Mouse (Mus musculus): Measurements from ENCODE around the gene Sh2d5. TPM values are rescaled to one million over a fixed set of nuclear protein-coding genes. Genes with fewer than 3 reads are reported as not detected.

The Sh2d5 gene
- polyA plus RNA-seq, 1 experiment = 4.7 TPM

- TF ChIP-seq POLR2A (IDR thresholded peaks at IDR 0.05; ENCODE audit: insufficient read depth, low read length) (no peak), EP300 (IDR thresholded peaks at IDR 0.05; ENCODE audit: insufficient read depth, low read depth, low read length) (no peak), CTCF (IDR thresholded peaks at IDR 0.05; ENCODE audit: low read depth, low read length) (no peak)
- no peaks in the 10 kb centered on the region; the same call in 1 of the 2 replicates for H3K27me3 ChIP-seq (ENCODE audit: control insufficient read depth, insufficient read depth, low read length, poor library complexity, severe bottlenecking)
Observed at GRCm38 (mm10) chr4:138257116-138257687, 7.0 kb downstream of the Sh2d5 start.

GRCm38 (mm10) chr4:138258663-138259062, 8.5 kb downstream of the Sh2d5 start:
- Histone ChIP-seq H3K4me3 (ENCODE audit: low read depth, low read length) (no peak overlapping the region), H3K36me3 (ENCODE audit: control insufficient read depth, insufficient read depth, low read length, poor library complexity, severe bottlenecking) (no peaks in the 10 kb centered on the region), H3K9ac (ENCODE audit: low read depth, poor library complexity, severe bottlenecking) (no peak overlapping the region), H3K27ac (ENCODE audit: insufficient read depth, low read length) (no peak overlapping the region), H3K27me3 (ENCODE audit: control insufficient read depth, insufficient read depth, low read length, poor library complexity, severe bottlenecking) (no peaks in the 10 kb centered on the region; the same call in 1 of the 2 replicates), H3K9me3 (replicated peaks; ENCODE audit: control insufficient read depth, insufficient read depth, low read length, poor library complexity, severe bottlenecking) (no peaks in the 10 kb centered on the region), H3K4me1 (ENCODE audit: control insufficient read depth, insufficient read depth, low read length) (no peaks in the 10 kb centered on the region)
- no peak for TF ChIP-seq EP300 (IDR thresholded peaks at IDR 0.05; ENCODE audit: insufficient read depth, low read depth, low read length)
- no peak for TF ChIP-seq CTCF (IDR thresholded peaks at IDR 0.05; ENCODE audit: low read depth, low read length)
- TF ChIP-seq POLR2A (IDR thresholded peaks at IDR 0.05; ENCODE audit: insufficient read depth, low read length) = no peak

More at GRCm38 (mm10) chr4:138257116-138257687, 7.0 kb downstream of the Sh2d5 start:
- no peak overlapping the region for H3K27ac ChIP-seq (ENCODE audit: insufficient read depth, low read length)
- H3K36me3 ChIP-seq (ENCODE audit: control insufficient read depth, insufficient read depth, low read length, poor library complexity, severe bottlenecking) = no peaks in the 10 kb centered on the region
- no peak overlapping the region for H3K4me3 ChIP-seq (ENCODE audit: low read depth, low read length)
- peaks cover 6% of the 10 kb centered on the region for H3K4me1 ChIP-seq (ENCODE audit: control insufficient read depth, insufficient read depth, low read length)
- no peaks in the 10 kb centered on the region for H3K9me3 ChIP-seq (replicated peaks; ENCODE audit: control insufficient read depth, insufficient read depth, low read length, poor library complexity, severe bottlenecking)
- H3K9ac ChIP-seq (ENCODE audit: low read depth, poor library complexity, severe bottlenecking) = no peak overlapping the region

GRCm38 (mm10) chr4:138259482-138259881, 9.3 kb downstream of the Sh2d5 start:
- Histone ChIP-seq H3K4me1 (ENCODE audit: control insufficient read depth, insufficient read depth, low read length) (no peaks in the 10 kb centered on the region), H3K36me3 (ENCODE audit: control insufficient read depth, insufficient read depth, low read length, poor library complexity, severe bottlenecking) (no peaks in the 10 kb centered on the region), H3K9me3 (replicated peaks; ENCODE audit: control insufficient read depth, insufficient read depth, low read length, poor library complexity, severe bottlenecking) (no peaks in the 10 kb centered on the region), H3K27ac (ENCODE audit: insufficient read depth, low read length) (no peak overlapping the region), H3K4me3 (ENCODE audit: low read depth, low read length) (no peak overlapping the region), H3K9ac (ENCODE audit: low read depth, poor library complexity, severe bottlenecking) (no peak overlapping the region), H3K27me3 (ENCODE audit: control insufficient read depth, insufficient read depth, low read length, poor library complexity, severe bottlenecking) (no peaks in the 10 kb centered on the region; the same call in 1 of the 2 replicates)
- no peak for TF ChIP-seq CTCF (IDR thresholded peaks at IDR 0.05; ENCODE audit: low read depth, low read length)
- no peak for TF ChIP-seq EP300 (IDR thresholded peaks at IDR 0.05; ENCODE audit: insufficient read depth, low read depth, low read length)
- TF ChIP-seq POLR2A (IDR thresholded peaks at IDR 0.05; ENCODE audit: insufficient read depth, low read length) = no peak

- Histone ChIP-seq H3K4me1 (ENCODE audit: control insufficient read depth, insufficient read depth, low read length) (no peaks in the 10 kb centered on the region), H3K9ac (ENCODE audit: low read depth, poor library complexity, severe bottlenecking) (peak overlapping the region; percentile 32), H3K9me3 (replicated peaks; ENCODE audit: control insufficient read depth, insufficient read depth, low read length, poor library complexity, severe bottlenecking) (no peaks in the 10 kb centered on the region), H3K36me3 (ENCODE audit: control insufficient read depth, insufficient read depth, low read length, poor library complexity, severe bottlenecking) (no peaks in the 10 kb centered on the region), H3K27ac (ENCODE audit: insufficient read depth, low read length) (no peak overlapping the region), H3K4me3 (ENCODE audit: low read depth, low read length) (peak overlapping the region; percentile 78), H3K27me3 (ENCODE audit: control insufficient read depth, insufficient read depth, low read length, poor library complexity, severe bottlenecking) (no peaks in the 10 kb centered on the region; the same call in 1 of the 2 replicates)
- TF ChIP-seq CTCF (IDR thresholded peaks at IDR 0.05; ENCODE audit: low read depth, low read length) (no peak), EP300 (IDR thresholded peaks at IDR 0.05; ENCODE audit: insufficient read depth, low read depth, low read length) (no peak), POLR2A (IDR thresholded peaks at IDR 0.05; ENCODE audit: insufficient read depth, low read length) (no peak)
Observed at GRCm38 (mm10) chr4:138261843-138262681, 11.9 kb downstream of the Sh2d5 start.

- TF ChIP-seq POLR2A (IDR thresholded peaks at IDR 0.05; ENCODE audit: insufficient read depth, low read length) (no peak), EP300 (IDR thresholded peaks at IDR 0.05; ENCODE audit: insufficient read depth, low read depth, low read length) (no peak), CTCF (IDR thresholded peaks at IDR 0.05; ENCODE audit: low read depth, low read length) (no peak)
- Histone ChIP-seq H3K9ac (ENCODE audit: low read depth, poor library complexity, severe bottlenecking) (no peak overlapping the region), H3K27ac (ENCODE audit: insufficient read depth, low read length) (no peak overlapping the region), H3K27me3 (ENCODE audit: control insufficient read depth, insufficient read depth, low read length, poor library complexity, severe bottlenecking) (no peaks in the 10 kb centered on the region), H3K9me3 (replicated peaks; ENCODE audit: control insufficient read depth, insufficient read depth, low read length, poor library complexity, severe bottlenecking) (no peaks in the 10 kb centered on the region), H3K36me3 (ENCODE audit: control insufficient read depth, insufficient read depth, low read length, poor library complexity, severe bottlenecking) (no peaks in the 10 kb centered on the region), H3K4me1 (ENCODE audit: control insufficient read depth, insufficient read depth, low read length) (no peaks in the 10 kb centered on the region), H3K4me3 (ENCODE audit: low read depth, low read length) (no peak overlapping the region)
Observed at GRCm38 (mm10) chr4:138267869-138268268, 17.7 kb downstream of the Sh2d5 start.

Measured in ES-Bruce4 (cell line).